Mouse (Mus musculus): ENCODE data around the gene Asic4.

Asic4 gene

DNA sequence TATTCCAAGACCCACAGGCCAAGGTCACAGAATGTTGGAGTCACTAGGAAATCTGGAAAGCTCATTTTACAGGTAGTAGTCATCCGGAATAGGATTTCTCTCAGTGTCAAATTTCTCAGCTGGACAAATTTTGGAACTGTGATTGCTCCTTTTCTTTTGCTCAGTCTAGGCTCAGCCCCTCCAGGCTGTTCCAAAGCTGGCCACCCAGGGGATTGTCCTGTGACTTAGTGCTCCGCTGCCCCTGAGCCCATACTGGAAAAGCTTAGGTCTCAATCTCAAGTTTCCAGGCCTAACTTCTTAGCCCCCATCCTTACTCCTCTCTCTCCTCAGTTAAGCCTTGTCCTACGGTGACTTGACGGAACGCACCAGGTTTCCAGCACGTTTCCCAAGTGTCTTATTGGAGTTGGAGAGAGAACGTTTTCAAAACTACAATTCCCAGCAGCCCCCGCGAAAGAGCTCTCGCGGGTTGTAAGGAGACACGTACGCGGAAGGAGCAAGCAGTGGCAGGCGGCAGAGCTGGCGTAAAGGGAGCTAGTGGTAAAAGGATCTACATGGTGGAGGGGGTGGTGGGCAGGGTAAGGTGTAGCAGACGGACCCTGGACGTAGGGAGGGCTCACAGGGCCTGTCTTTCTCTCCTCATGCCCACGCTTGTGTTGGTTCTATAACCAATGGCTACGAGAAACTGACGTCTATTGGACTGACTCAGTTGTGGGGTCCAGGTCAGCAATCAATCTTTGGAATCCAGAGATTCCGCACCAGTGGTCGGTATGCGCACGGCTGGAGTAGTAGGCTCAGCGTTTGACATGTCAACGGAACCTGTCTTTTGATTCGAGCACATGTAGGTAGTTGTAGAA, 14.5 kb upstream of the Asic4 start, which contains the start of gene Gmppa:
Gene Gmppa (plus strand): TSS at position 456 of the 854 bp plus-strand sequence.
- POLR2A ChIA-PET, result interaction anchor here (0.6 to 2.9 kb wide), 54 partner anchors 8 to 1703 kb away, joined by 3 to 26 read pairs (median 4); partner anchors contain the start of genes Chpf (in 3 of the 4), Tmem198 (in 3 of the 4), Ankzf1 (in 2 of the 4) and Atg9a (in 2 of the 4)
- CTCF ChIA-PET, result interaction anchor here (0.5 to 4.6 kb wide), 59 partner anchors 8 to 634 kb away, joined by 3 to 57 read pairs (median 5); partner anchors contain the start of genes Chpf (in 1 of the 4), Cryba2 (in 1 of the 4), Dnpep (in 1 of the 4) and Tmem198 (in 1 of the 4)

DNA sequence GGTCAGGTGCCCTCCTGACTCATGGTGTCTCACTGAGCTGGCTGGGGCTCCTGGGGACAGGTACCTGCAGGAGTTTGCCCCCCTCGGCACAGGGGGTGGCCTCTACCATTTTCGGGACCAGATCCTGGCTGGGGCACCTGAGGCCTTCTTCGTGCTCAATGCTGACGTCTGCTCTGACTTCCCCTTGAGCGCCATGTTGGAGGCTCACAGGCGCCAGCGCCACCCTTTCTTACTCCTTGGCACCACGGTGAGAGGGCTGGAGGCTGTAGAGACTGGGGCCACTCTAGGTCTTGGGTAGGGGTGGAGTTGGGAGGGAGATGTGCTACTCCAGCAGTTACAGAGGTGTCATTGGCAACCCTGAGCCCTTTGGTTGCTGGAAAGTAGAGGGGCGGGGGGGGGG, 11.5 kb upstream of the Asic4 start:
- CTCF ChIA-PET, result interaction anchor here in 2 of 4 experiments (0.6 to 1.0 kb wide), 3 partner anchors 13 to 423 kb away, joined by 3 read pairs; no protein-coding TSS in a partner anchor
- POLR2A ChIA-PET, result interaction anchor here in 1 of 4 experiments (0.6 kb wide), 1 partner anchor 25 kb away, joined by 4 read pairs; no protein-coding TSS in a partner anchor

GRCm38 (mm10) chr1:75440661-75441060, 9.6 kb upstream of the Asic4 start:
- POLR2A ChIA-PET, result interaction anchor here in 2 of 4 experiments (0.8 to 1.2 kb wide), 3 partner anchors 9 to 46 kb away, joined by 3 read pairs; no protein-coding TSS in a partner anchor
- CTCF ChIA-PET, result interaction anchor here in 1 of 4 experiments (0.6 to 1.7 kb wide), 2 partner anchors 20 to 37 kb away, joined by 3 to 4 read pairs; no protein-coding TSS in a partner anchor

DNA sequence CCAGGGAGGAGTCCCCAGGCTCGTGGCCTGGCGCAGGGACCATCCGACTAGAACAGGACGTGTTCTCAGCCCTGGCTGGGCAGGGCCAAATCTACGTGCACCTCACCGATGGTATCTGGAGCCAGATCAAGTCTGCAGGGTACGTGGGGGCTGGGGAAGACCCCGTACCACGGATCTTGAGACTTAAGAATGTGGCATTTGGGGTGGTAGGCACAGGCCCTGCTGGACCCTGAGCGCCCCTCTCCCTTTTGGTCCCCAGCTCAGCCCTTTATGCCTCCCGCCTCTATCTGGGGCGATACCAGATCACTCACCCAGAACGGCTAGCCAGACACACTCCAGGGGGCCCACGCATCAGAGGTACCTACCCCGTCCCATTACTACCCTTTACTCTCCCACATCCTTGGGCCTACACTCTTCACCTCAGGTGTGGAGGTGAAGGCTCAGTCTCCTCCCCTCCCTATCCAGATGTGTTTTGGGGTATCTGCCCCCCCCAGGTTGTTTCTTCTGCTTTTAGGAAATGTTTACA, 8.7 kb upstream of the Asic4 start:
- ChIA-PET POLR2A (interaction anchor here in 3 of 4 experiments (0.6 to 2.0 kb wide), 8 partner anchors 13 to 354 kb away, joined by 3 to 12 read pairs (median 6); partner anchors contain the start of genes Chpf (in 1 of the 3) and Tmem198 (in 1 of the 3)), CTCF (interaction anchor here in 1 of 4 experiments (1.7 kb wide), 2 partner anchors 36 to 101 kb away, joined by 4 read pairs; no protein-coding TSS in a partner anchor)

DNA sequence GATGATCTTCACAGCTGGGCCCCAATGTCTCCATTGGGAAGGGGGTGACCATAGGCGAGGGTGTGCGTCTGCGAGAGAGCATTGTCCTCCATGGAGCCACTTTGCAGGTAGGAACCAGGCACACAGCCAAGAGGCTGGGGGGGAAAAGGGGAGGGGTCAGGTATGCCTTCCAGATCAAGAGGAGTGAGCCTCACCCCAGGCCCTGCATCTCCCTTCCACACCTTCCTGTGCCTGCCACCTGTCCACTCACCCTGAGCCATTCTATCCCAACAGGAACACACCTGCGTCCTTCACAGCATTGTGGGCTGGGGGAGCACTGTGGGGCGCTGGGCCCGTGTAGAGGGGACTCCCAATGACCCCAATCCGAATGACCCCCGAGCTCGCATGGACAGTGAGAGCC, 8.1 kb upstream of the Asic4 start:
- ChIA-PET CTCF (interaction anchor here in 3 of 4 experiments (0.6 to 2.9 kb wide), 19 partner anchors 8 to 117 kb away, joined by 3 to 18 read pairs (median 8); partner anchors contain the start of genes Chpf (in 1 of the 3) and Tmem198 (in 1 of the 3)), POLR2A (interaction anchor here in 3 of 4 experiments (0.5 to 2.0 kb wide), 24 partner anchors 9 to 262 kb away, joined by 3 to 12 read pairs (median 4); partner anchors contain the start of genes Abcb6 (in 1 of the 3), Chpf (in 1 of the 3) and Tmem198 (in 1 of the 3))

- CTCF ChIA-PET, result interaction anchor here in 3 of 4 experiments (0.6 to 2.9 kb wide), 32 partner anchors 9 to 829 kb away, joined by 3 to 18 read pairs (median 4); partner anchors contain the start of genes Chpf (in 1 of the 3) and Tmem198 (in 1 of the 3)
- POLR2A ChIA-PET, result interaction anchor here (0.5 to 2.0 kb wide), 35 partner anchors 9 to 262 kb away, joined by 3 to 12 read pairs (median 4); partner anchors contain the start of genes Abcb6 (in 1 of the 4), Chpf (in 1 of the 4) and Tmem198 (in 1 of the 4)
These were observed 7.4 kb upstream of the Asic4 start for GRCm38 (mm10) chr1:75442811-75443210.

GRCm38 (mm10) chr1:75443247-75444024, 6.8 kb upstream of the Asic4 start:
- ChIA-PET POLR2A (interaction anchor here (0.5 to 2.0 kb wide), 44 partner anchors 8 to 263 kb away, joined by 3 to 12 read pairs (median 4); partner anchors contain the start of genes Gmppa (in 3 of the 4), Abcb6 (in 1 of the 4), Chpf (in 1 of the 4) and Slc4a3 (in 1 of the 4)), CTCF (interaction anchor here (0.5 to 2.9 kb wide), 38 partner anchors 8 to 830 kb away, joined by 3 to 18 read pairs (median 4); partner anchors contain the start of genes Chpf (in 1 of the 4), Gmppa (in 1 of the 4), Slc4a3 (in 1 of the 4) and Tmem198 (in 1 of the 4))

DNA sequence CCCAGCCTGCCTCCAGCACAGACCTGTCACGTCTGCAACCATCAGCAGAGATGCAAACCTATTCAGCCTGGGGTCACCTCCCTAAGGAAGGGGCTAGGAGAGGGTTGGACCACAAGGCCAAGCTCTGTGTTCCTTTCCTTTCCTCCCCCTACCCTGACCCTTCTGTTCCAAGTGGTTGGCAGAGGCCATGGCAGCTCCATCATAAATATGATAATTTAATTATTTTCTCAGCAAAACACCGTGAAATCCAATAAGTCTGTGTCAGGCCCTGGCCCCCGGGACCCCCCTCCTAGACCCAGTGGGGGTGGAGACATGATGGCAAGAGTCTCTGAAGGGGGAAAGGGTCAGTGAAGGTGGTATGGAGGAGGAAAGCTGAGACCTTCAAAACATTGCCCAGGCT, 6.0 kb upstream of the Asic4 start:
- ChIA-PET CTCF (interaction anchor here (0.5 to 2.9 kb wide), 16 partner anchors 9 to 101 kb away, joined by 3 to 18 read pairs (median 6); partner anchors contain the start of gene Gmppa (in 1 of the 4)), POLR2A (interaction anchor here in 3 of 4 experiments (0.5 to 2.0 kb wide), 14 partner anchors 9 to 139 kb away, joined by 3 to 11 read pairs (median 4); partner anchors contain the start of genes Gmppa (in 3 of the 3), Chpf (in 1 of the 3), Slc4a3 (in 1 of the 3) and Tmem198 (in 1 of the 3))

- ChIA-PET CTCF (interaction anchor here in 3 of 4 experiments (0.6 to 4.4 kb wide), 9 partner anchors 9 to 573 kb away, joined by 3 to 28 read pairs (median 4); partner anchors contain the start of gene Gmppa (in 1 of the 3)), POLR2A (interaction anchor here in 2 of 4 experiments (1.3 to 5.4 kb wide), 5 partner anchors 9 to 127 kb away, joined by 3 to 21 read pairs (median 8); partner anchors contain the start of genes Gmppa (in 2 of the 2), Chpf (in 1 of the 2), Dnpep (in 1 of the 2) and Tmem198 (in 1 of the 2))
These were observed 5.0 kb upstream of the Asic4 start for GRCm38 (mm10) chr1:75445141-75445701.

GRCm38 (mm10) chr1:75445751-75446611, 4.3 kb upstream of the Asic4 start:
- POLR2A ChIA-PET, result interaction anchor here in 3 of 4 experiments (1.3 to 5.4 kb wide), 5 partner anchors 10 to 128 kb away, joined by 3 to 21 read pairs (median 4); partner anchors contain the start of genes Gmppa (in 3 of the 3), Chpf (in 1 of the 3), Dnpep (in 1 of the 3) and Tmem198 (in 1 of the 3)
- CTCF ChIA-PET, result interaction anchor here in 3 of 4 experiments (0.6 to 4.5 kb wide), 13 partner anchors 8 to 573 kb away, joined by 3 to 28 read pairs (median 4); partner anchors contain the start of gene Gmppa (in 1 of the 3)

DNA sequence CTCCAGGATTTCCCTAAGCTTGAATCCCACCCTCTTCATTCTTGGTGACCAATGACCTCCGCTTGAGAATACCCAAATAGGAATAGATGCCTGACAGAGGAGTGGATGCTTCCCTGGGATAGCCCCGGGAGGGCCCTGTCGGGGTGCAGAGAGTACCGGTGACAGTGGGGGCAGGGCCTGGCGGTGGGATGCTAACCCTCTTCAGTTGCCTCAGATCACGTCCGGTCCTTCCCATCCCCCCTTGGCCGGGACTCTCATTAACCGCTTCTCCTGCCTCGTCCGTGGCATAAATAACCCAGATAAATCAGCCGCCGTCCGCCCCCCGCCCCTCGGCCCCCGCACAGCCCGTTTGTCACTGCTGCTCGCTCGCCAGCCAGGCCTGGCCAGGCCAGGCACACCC, 3.6 kb upstream of the Asic4 start:
- POLR2A ChIA-PET, result interaction anchor here in 3 of 4 experiments (1.2 to 5.4 kb wide), 4 partner anchors 10 to 20 kb away, joined by 3 to 21 read pairs (median 6); partner anchors contain the start of gene Gmppa (in 3 of the 3)
- CTCF ChIA-PET, result interaction anchor here in 3 of 4 experiments (0.6 to 4.5 kb wide), 12 partner anchors 8 to 153 kb away, joined by 3 to 28 read pairs (median 4); partner anchors contain the start of gene Gmppa (in 2 of the 3)

GRCm38 (mm10) chr1:75447265-75448051, 2.8 kb upstream of the Asic4 start:
- POLR2A ChIA-PET, result interaction anchor here (0.7 to 5.4 kb wide), 13 partner anchors 10 to 1878 kb away, joined by 3 to 22 read pairs (median 4); partner anchors contain the start of genes Gmppa (in 4 of the 4) and Dnpep (in 1 of the 4)
- CTCF ChIA-PET, result interaction anchor here in 3 of 4 experiments (0.6 to 4.8 kb wide), 16 partner anchors 11 to 196 kb away, joined by 3 to 28 read pairs (median 4); partner anchors contain the start of genes Gmppa (in 2 of the 3), Chpf (in 1 of the 3) and Tmem198 (in 1 of the 3)

- ChIA-PET POLR2A (interaction anchor here in 3 of 4 experiments (0.7 to 5.4 kb wide), 13 partner anchors 10 to 1878 kb away, joined by 3 to 22 read pairs (median 4); partner anchors contain the start of genes Gmppa (in 3 of the 3) and Dnpep (in 1 of the 3)), CTCF (interaction anchor here (0.6 to 4.8 kb wide), 16 partner anchors 10 to 197 kb away, joined by 3 to 28 read pairs (median 5); partner anchors contain the start of genes Gmppa (in 3 of the 4), Chpf (in 1 of the 4) and Tmem198 (in 1 of the 4))
These were observed 2.2 kb upstream of the Asic4 start for GRCm38 (mm10) chr1:75448052-75448431.

All from embryonic stem cell, embryonic (primary cell).